Mouse (Mus musculus): ENCODE data around the gene Gls.

The Gls gene

DNA sequence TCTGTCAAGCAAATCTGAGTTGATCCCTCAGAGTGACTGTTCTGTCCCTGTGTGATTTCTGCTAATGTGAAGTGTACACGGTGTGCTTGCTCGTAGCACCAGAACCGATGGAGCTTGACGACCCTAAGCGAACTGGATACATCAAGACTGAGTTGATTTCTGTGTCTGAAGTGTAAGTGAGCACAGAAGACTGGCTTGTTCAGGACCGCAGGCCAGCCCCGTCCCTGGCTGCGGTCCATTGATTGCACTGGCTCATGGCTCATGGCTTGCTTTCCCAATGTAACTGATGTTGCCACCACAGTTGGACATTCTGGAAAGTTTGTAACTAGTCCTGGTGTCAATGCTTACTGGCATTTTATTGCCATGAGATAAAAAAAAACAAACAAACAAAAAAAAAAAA is 78.1 kb downstream of the Gls start:
- DNase-seq (ENCODE audit: low spot score), result no peak

DNA sequence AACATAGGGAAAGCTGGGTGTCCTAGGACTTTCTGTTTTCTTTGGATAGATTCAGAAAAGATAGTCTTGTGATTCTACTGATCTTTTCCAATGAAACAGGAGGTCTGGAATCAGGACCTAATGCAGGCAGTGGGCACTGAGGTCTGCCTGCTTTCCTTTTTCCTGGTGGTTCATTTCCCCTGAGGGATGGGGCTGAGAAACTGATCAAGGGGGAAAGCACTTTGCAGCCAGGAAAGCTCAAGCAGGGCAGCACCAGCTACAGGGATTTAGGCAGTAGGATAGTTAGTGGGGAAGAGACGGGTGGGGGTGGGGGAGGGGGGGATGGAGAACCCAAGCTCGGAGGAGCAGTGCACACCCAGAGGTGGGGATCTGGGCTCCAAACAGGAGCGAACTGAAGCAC is 80.1 kb downstream of the Gls start:
- no peak for DNase-seq (ENCODE audit: low spot score)

DNA sequence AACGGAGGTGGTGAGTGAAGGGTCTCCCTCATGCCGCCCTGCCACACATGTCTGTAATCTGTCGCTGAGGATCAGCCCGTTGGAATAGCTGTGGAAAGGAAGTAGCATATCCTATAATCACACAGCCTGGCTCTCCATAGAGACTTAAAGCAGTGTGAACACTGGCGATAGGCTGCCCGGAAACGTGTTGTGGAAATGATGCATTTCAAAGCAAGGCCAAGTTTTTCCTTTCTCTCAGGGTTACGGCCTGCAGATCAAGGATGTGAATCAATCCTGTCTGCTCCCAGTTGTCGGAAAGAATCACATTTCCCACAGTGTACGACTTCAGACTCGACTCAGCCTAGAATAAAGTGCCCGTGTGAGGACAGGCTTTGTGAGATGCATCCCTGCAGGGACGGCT is 80.7 kb downstream of the Gls start:
- DNase-seq (ENCODE audit: low spot score), result no peak

DNA sequence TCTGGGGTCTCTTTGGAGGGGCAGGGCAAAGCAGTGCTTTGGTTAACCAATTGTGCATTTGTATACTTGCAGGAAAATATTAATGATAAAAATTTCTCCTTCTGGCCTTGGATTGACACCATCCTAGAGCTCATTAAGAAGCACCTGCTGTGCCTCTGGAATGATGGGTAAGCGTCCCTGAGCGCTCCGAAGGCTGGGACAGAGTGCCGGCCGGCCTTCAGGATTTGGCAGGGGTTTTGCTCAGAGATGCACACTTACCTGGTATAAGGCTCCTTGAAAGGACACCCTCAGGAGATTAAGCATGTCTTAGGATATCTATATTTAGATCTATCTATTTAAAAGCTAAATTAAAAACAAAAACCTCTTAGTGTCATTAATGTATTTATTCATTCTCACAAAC is 81.9 kb downstream of the Gls start:
- no peak for DNase-seq (ENCODE audit: low spot score)

DNA sequence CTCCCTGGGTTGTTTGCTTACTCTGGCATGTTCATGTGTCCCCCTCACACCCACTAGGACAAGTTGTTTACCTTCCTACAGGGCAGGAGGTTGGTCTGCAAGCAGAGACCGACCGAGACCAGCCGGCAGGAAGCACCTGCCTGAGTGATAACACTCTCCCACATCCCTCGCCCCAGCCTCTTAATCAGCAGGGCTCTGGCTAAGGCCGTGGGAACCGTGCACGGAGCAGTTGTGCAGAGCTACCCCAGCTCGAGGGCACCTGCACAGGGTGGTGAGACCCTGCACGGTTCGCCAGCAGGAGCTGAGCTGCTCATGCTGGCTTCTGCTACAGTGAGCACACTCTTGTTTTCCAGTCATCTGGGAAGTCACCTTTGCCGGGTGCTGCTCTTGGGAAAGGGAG is 82.4 kb downstream of the Gls start:
- no peak for DNase-seq (ENCODE audit: low spot score)

DNA sequence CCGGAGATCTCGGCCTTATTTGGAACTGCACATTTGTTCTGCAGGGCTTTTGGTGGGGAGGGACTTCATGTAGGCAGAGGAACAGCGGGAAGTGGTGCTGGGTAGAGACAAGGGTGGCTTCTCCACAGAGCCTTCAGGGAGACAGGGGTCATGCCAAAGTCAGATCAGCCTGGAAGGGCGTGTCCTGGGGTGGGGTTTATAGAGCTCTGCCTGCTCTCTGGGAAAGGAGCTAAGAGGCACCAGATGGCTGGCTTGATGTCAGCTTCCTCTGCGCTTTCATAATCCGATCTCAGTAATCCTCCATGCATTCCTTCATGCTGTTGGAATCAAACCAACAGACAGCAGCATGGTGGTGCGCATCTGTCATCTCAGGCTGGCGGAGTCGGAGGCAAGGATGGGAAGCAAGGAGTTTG is 83.1 kb downstream of the Gls start:
- no peak for DNase-seq (ENCODE audit: low spot score)

DNA sequence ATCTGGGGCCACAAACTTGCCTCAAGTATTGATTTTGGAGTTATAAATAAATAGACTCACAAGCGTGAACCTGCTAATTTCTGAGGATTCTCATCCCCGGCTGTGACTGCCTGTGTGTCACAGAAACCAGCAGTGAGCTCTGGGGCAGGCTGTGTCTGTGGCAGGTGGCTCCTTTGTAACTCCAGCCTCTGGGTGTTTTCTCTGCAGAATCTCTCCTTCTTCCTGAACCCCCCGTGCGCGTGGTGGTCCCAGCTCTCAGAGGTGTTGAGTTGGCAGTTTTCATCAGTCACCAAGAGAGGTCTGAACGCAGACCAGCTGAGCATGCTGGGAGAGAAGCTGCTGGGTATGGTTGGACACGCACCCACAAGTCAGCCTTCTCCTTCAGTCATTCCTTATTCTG is 84.3 kb downstream of the Gls start:
- DNase-seq (ENCODE audit: low spot score), result no peak

DNA sequence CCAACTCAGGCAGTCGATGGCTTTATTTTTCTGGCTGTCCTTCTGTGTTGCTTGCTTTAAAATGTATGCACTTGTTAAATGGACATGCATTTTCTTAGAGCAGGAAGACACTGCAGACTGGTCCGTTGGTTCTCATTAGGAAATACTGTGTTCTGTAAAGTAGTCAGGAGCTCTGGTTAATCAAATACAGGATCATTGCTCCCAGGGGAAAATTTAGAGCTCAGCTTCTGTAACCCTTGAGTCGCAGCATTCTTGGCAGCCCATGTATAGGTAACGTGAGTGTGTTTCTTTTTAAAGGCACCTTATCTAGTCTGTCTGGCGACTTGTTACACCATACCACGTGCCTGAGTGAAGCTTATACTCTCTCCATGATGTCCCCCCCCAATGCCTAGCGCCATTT is 84.9 kb downstream of the Gls start:
- no peak for DNase-seq (ENCODE audit: low spot score)

DNA sequence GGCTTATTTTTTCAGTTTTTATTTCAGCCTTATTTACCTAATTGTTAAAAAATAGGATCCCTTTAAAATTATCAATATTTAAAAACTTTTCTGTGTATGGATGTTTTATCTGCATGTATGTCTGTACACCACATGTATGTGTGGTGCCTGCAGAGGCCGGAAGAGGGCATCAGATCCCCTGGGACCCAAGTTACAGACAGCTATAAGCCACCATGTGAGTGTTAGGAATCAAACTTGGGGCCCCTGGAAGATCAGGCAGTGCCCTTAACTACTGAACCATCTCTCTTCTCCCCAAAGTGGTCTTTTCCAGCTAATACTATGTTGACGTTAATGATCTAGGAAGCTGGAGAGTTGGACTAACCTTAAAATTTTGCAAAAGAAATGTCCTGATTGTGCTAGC is 85.6 kb downstream of the Gls start:
- DNase-seq (ENCODE audit: low spot score), result no peak

DNA sequence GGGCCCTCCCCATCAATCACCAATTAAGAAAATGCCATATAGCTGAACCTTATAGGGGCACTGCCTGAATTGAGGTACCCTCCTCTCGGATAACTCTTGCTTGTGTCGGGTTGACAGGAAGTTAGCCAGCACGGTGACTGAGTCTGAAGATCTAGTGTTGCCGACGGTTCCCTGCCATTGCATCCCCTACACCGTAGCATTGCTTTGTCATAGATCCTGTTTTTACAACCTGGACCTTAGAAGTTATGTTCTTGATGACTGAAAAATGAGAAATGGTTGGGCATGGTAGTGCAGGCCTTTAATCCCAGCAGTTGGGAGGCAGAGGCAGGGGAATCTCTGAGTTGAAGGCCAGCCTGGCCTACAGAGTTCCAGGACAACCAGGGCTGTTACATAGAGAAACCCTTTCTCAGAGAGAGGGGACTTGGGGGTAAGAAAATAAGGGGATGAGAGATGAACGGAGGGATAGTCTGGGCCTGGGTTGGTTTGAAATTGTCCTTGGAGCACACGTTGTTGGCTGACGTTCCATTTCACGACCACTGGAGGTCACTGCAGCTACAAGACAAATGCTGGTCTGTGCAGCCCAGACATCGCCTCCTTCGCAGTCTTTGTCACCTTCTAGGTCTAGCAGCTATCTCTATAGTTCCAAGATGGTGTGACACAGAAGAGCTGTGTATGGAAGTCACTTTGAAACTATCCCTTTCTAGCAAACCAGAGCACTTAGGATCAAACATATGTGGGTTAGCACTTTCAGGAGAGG is 86.6 kb downstream of the Gls start:
- no peak for DNase-seq (ENCODE audit: low spot score)

DNA sequence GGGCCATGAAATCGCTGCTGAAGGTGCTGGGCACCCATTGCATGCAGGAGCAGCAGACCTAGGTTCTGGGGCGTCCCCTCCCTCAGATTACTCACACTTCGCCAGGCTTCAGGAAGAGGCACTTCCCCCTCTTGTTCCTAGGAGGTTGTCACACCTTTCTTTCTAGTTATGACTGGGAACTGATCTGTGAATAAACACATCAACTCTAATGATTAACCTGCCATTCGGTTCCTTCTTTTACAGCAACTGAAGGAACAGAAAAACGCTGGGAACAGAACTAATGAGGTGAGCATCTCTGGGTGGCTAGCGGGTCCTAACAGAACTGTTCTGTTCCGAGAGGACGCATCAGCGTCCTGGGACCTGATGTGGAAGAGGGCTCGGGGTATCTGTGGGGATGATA is 88.1 kb downstream of the Gls start:
- DNase-seq (ENCODE audit: low spot score), result no peak

DNA sequence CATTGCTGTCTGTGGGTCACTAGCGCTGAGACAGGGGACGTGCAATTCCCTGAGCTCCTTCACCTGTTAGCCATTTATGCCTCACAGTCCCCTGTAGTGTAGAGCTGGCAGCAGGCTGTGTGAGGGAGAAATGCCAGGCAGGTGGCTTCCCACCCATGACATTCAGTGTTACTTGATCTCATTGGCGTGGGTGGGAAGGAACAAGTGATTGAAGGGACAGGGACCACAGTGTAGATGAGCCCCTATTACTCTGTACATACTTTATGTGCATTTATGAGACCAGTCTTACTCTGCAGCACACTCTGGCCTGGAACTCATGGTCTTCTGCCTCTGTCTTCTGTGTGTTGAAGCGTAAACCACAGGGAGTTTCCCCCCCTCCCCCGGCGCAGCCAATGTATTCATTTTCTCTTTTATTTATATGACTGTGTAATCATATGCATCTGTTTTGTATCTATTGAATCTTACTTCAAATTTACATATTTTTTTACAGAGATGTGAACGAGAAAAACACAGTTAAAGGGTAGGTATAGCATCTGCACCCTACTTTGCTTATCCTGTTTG is 89.4 kb downstream of the Gls start:
- DNase-seq (ENCODE audit: low spot score), result no peak

DNA sequence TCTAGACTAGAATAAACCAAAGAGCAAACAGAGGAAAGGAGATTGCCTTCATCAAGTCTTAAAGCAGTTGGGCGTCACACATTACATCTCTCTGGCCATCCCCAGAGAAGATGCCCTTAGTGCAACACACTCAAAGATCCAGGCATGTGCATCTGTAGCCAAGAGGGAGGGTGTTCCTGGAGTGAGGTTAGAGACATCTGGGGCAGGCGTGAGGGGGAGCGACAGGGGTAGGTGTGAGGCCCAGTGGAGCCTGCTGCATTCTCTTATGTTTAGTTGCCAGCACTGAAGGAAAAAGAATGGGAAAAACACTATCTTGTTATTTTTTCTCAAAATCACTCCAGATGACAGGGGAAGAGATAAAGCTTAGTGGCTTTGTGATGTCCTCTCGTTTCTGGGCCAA is 89.8 kb downstream of the Gls start:
- no peak for DNase-seq (ENCODE audit: low spot score)

DNA sequence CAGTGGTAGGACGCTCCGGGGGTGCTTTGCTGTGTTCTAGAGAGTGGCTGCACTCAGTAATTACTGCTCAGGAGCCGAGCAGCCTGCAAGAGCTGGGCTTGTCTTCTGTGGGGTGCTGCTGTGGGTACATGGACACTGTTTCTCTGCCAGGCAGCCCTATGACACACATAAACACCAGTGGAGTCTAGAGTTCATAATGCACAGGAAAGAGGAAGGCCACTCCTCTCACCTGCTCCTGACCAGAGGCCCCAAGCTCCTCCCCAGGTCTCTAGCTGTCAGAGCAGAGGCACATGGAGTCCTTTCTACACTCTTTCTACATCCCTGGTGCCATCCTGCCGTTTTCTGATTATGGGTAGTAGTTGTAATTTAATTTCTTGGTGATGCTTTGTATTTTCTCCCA is 90.9 kb downstream of the Gls start:
- no peak for DNase-seq (ENCODE audit: low spot score)

DNA sequence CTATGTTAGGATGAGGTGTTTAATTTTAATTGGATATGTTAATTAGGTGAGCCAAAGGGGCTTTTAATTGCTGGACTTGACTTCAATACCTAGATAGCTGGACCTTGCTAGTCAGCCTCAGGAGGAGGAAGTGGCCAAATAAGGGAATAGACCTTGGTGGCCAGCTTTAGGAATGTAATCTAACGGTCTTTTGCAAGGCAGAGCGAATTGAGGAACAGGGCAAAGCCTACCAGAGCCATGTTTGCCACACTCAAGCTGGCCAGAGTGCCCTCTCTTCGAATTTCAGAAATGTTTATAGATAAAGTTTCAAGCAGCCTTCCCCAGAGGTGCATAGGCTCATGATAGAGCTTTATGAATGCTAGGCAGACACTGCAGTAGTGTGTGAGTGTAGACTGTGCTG is 91.5 kb downstream of the Gls start:
- peak; percentile 45 for DNase-seq (ENCODE audit: low spot score)

DNA sequence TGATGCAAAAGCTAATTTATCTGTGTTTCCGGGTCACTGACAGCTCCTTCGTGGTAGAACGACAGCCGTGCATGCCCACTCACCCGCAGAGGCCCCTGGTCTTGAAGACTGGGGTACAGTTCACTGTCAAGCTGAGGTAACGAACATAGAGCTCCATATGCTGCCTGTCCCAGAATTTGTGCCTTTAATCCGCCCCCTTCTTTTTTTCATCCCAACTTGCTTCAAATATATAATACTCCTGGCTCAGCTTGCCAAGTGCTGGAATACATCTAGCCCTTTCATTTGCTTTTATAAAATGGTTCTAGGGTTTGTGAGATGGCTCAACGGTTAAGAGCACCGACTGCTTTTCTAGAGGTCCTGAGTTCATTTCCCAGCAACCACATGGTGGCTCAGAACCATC is 92.5 kb downstream of the Gls start:
- no peak for DNase-seq (ENCODE audit: low spot score)

DNA sequence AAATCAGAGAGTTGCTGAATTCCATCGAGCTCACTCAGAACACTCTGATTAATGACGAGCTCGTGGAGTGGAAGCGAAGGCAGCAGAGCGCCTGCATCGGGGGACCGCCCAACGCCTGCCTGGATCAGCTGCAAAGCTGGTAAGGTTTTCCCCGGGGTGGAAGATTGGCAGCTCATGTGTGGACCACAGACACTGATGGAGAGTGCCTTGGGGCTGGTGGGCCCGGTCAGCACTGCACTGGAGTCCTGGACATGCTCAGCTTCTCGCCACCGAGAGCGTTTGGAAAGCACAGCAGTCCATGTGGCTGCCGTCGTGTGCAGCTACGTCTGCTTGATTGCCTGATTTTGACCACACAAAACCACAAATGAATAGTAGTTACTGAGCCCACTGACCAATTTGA is 95.7 kb downstream of the Gls start:
- DNase-seq (ENCODE audit: low spot score), result no peak

DNA sequence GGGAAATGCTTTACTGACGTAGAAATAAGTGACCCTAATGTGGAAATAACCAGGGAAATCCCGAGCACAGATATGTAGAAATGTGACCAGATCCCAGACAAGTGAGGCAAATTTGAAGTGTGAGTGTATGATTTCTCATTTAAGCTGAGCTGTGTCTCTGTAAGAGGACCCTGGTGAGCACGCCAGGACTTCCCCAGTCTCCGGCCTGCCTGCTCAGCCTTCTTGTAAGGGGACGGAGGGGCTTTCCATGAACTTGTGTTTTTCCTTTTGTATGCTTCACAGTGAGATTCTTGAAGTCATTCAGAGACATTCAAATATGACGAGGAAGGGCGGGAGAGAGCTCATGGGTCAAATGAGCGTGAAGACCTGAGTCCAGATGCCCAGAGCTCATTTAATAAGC is 99.8 kb downstream of the Gls start:
- DNase-seq (ENCODE audit: low spot score), result no peak

DNA sequence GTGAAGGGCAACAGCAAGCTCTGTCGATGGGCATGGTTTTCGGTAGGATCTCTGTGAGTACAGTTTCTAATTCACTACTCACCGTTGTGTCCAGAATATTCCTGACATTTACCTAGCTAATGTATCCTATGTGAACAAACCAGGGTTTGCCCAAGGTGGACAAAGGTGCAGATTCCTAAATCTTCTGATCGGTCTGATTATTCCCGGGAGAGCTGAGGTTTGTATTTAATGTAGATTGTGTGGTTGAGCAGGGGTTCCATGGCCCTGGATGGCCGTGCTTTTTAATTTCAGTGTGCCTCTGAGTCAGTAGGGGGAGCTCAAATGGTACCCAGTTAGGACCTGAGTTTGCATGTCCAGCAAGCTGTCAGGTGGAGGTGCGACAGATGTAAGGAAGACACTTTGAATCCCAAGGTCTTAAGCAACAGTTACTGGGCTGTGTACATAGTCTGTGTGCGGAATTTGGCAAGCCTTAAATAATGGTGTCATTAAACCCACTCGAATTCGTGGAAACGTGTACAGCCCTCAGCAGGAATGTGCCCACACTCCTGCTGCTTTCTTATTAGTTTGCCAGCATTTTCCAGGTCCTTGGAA is 101.2 kb downstream of the Gls start:
- no peak for DNase-seq (ENCODE audit: low spot score)

DNA sequence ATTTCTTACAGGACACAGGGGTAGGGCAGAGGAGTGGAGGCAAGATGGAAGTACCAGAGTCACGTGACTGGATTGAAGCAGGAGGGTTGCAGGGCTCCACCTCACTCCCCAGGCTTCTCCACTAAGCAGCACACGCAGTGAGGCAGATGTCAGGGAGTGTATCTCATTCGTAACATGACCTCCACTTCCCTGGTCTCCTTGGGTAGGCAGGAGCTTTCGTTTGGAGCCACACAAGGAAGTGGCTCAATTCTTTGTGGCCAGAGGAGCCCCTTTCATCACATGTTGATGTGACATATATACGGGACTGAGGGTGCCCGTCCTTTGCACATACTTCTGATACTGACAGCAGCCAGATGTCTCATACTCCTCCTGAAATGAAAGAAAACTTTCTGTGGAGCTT is 103.2 kb downstream of the Gls start:
- DNase-seq (ENCODE audit: low spot score), result no peak

DNA sequence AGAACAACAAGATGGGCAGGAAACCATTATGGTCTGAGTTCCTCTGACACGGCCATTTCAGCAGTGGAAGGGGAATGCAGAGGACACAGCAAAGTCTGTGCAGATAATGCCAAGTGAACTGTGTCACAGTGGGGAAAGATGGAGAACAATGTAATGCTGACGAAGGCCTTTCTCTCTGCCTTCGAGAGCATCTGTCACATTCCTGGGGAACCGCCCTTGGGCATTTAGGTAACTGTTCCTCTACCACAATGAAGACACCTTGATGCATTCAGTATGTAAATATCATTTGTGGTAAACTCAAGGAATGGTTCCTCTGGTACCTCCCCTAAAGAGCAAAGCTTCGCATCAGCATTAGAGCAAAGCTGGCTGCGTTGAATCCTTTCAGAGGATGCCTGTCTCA is 105.7 kb downstream of the Gls start:
- no peak for DNase-seq (ENCODE audit: low spot score)

DNA sequence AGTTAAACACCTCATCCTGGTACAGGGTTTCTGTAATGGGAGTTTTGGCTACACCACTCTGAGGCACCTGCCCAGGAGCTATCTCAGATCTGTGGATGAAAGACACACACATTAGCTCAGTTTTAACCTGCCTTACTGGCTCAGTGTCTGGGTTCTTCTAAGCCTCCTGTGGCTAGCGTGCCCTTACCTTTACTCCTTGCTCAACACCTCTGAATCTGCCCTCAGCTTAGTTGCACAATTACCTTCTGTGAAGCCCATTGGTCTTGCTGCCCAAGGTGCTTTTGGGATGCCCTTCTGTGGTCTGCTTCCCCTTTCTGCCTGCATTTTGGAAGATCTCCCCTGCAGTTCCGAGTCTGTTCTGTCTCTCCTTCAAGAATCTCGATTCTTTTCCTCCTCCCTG is 108.2 kb downstream of the Gls start:
- DNase-seq (ENCODE audit: low spot score), result no peak

DNA sequence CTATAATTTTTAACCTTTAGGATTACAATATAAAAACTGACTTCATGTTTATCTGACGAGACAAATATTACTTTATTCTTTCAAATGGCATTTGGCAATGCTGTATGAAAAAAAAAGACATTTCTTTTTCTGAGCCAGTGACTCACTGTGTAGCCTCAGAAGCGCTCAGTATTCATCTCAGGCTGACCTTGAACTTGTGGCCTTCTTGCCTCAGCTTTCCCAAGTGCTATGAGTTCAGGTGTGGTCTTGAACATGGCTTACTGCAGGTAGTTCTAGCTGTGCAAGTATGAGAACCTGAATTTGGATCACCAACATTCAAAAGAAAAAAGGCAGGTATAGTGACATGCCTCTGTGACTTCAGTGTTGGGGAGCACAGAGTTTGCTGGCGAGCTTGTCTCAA is 112.0 kb downstream of the Gls start:
- DNase-seq (ENCODE audit: low spot score), result no peak

DNA sequence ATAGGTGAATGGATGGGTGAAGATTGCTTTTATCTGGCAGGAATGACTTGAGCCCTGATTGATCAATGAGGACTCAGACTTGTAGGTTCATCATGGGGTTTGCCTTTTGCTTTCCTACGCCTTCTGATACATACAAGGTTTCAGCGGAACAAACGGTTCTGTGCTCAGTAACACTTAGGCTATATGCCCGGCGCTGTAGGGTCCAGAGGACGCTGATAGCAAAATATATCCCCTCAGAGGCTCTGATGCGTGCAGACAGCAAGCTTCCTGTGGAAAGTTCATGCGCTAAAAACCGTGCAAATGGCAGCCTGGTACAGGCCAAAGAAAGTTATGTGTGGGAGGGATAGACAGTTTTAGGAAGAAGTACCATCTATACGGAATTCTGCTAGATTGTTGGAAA is 112.8 kb downstream of the Gls start:
- DNase-seq (ENCODE audit: low spot score), result no peak
